Mouse (Mus musculus) retina, embryonic 14.5 days (tissue): ENCODE data around the gene Gm4952.
A peak's percentile ranks its signal among the peaks of the same experiment; 100 is the strongest.

Source experiments
- DNase-seq: peaks from one replicate; pipeline ENCODE4 v3.0.0-alpha.2; 2015; ENCODE audit warnings: low spot score

Gm4952 gene

DNA sequence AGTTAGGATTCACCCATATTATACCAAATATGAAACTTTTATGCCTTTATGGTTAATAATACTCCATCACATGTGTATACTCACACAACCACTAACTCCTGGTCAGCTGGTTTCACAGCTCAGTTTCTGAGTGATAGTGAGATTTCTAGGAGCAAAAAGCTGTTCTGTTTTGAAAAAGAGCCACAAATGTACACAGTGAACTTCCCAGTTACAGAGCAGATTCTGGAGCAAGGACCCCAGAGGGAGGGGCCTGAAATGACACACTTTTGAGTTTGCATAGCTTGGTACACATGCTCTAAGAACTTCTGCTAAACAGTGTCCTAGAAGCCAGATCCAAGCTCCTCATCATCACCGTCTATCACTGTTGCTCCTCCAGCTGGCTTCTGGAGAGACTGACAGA lies at the start of gene Gm4952:
Gene Gm4952, plus strand, starts transcription at position 301 of the 400 bp plus-strand sequence.
- DNase-seq, result no peak

DNA sequence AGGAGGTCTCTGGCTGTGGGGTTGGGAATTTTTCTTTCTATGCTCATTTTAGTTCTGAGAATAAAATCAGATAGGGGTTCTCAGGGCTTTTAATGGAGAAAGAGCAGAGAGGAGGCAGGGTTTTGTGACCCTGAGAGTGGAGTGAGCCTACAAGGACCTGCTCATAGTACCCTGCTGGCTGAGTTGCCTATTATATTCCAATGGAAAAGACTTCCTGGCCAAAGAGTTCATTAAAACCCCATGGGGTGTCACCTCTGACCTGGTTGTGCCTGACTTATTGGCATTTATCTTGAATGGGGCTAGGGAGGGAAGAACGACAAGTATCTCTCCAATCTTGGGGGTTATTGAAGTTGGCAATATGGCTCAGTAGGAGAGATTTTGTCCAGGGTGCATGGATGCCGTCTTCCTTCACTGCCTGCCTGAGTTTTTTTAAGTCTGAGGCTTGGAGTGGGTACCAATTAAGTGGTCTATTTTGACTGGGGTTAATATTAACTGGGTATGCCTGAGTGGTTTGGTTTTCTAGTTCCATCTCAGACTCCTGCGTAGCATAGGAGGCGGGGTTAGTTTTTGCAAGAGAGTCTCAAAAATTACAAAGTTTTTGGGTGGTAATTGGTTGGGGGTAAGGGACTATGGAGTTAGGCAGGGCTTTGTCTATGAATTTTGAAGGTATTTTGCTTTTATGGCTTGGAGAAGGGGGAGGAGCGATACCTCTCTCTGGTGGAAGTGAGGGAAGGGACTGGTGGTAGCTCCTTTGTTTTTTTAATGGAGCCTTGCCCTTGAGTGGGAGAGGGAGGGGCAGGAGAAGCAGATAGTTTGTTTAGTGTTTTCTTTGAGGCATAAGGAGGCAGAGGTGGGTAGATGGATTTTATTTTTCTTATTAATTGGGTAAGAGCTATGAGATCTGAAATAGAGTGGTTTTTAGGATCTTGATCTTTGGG lies 49.5 kb upstream of the Gm4952 start:
- no peak for DNase-seq

DNA sequence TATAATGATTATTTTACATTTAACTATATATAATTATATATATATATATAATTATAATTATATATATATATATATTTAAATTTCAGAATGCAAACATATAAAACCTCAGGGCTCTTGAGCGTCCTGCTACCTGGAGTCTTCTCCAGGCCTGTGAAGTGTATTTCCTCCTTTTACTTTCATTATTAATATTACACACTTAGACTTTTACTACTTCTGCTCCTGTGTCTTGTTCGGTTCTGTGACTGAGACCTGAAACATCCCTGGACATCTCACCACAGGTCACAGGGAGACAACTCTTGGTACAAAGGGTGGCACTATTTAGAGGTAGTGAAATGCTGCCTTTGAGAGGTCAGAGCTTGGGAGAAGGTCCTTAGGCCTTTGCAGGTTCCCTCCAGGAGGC lies 43.5 kb upstream of the Gm4952 start:
- no peak for DNase-seq

- no peak for DNase-seq
These were observed 41.6 kb upstream of the Gm4952 start for GRCm38 (mm10) chr19:12558219-12558618.

GRCm38 (mm10) chr19:12564197-12564596 lies 35.6 kb upstream of the Gm4952 start:
- DNase-seq, result no peak

DNA sequence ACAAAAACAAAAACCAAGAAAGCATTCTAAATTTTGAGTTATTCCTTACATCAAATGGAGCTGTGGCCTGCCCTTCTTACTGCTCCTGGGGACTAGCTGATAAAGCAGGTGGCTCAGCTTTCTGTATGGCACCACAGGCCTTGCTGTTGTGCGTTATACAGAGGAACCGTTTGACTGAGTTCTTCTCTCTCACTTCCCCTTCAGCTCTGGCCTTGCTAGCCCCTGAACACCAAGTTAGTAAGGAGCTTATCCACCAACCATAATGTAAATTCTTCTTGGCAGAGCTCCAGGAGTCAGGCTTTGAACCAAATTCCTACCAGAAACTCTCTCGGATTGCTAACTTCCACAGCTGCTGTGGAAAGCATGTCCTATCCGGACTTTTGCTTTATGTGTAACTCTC lies 32.8 kb upstream of the Gm4952 start:
- no peak for DNase-seq

GRCm38 (mm10) chr19:12570866-12571265 lies 28.9 kb upstream of the Gm4952 start:
- no peak for DNase-seq

DNA sequence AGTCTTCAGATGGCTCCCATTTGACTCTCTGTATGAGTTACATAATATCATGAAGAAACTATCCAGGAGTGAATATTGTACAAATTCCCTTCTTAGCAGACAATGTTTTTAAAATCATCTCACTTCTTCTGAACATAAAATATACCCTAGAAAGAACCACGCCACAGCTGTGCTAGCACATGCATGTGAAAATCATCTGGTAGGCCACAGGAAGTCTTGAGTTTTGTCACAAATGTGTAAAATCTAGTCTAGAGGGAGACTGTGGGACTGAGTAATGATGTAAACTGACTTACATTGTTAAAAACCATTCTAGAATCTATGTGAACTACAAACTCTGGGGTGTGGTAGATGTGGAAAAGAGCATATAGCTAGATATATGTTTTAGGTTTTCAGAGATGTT lies 28.1 kb upstream of the Gm4952 start:
- peak; percentile 0 for DNase-seq

GRCm38 (mm10) chr19:12572614-12573265 lies 27.0 kb upstream of the Gm4952 start:
- DNase-seq, result no peak

DNA sequence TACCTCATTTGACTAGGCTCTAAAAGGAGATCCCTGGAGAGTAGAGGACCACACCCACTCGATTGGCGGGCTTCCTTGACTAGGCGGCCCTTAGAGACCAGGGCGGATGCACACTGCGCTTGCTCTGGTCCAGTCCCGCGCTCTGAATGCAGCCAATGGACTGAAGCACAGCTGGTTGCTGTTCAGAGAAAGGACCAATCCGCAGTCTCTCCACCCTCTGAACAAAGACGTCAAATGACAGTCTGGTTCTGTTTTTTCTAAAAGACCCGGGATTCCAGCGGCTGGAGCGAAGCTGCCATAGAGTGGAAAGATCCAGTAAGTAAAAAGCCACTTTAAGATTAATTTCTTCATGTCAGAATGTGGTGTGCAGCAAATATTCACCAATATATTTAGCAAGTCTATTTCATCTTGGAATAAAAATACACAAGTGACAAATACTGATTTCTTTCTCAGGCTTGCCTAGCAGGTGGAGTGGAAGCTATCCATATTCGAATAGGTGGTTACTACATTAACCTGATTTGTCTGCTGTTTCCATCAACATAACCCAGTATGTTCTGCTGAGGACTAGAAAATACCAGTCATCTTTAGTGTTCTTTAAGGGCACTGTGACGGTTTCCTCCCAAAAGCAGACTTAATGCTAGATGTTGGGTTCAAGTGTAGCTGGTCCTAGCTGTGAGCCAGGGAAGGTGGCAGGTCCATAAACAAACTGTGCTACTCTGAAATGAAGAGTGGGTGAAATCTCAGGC lies 26.3 kb upstream of the Gm4952 start:
- peak; percentile 89 for DNase-seq

GRCm38 (mm10) chr19:12574012-12574407 lies 25.8 kb upstream of the Gm4952 start:
- DNase-seq, result peak; percentile 34

GRCm38 (mm10) chr19:12575107-12575506 lies 24.7 kb upstream of the Gm4952 start:
- DNase-seq, result no peak

DNA sequence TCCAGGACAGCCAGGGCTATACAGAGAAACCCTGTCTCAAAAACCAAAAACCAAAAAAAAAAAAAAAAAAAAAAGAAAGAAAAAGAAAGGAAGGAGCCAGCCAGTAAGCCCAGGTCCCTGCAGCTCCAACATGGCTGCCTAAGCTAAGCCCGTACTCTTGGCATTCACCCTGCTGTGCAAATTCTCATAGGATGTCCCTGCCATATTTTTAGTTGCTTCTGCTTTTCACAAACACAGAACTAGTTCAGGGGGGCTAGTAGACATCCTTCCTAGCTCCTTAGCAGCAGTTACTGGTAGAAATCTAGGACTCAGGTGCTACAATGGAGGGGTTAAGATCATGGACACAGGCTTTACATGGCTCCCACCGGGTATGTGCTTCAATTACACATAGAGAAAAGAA lies 24.3 kb upstream of the Gm4952 start:
- DNase-seq, result no peak

- no peak for DNase-seq
These were observed 23.1 kb upstream of the Gm4952 start for GRCm38 (mm10) chr19:12576639-12577038.

DNA sequence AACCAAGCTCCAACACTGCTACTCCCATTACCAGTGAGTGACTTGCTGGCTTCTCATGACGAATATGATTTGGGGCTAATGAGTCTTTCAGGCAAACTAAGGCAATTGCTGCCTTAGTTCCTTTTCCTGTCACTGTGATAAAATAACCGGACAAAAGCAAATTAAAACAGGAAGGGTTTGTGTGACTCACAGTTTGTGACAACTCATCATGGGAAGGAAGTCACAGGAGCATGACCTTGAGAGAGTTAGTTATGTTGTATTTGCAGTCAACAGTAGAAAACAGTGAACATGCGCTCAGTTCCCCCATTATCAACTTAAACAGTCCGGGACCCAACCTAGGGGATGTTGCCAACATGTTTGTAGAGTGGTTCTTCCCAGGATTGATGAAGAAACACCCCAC lies 14.5 kb upstream of the Gm4952 start:
- DNase-seq, result no peak

DNA sequence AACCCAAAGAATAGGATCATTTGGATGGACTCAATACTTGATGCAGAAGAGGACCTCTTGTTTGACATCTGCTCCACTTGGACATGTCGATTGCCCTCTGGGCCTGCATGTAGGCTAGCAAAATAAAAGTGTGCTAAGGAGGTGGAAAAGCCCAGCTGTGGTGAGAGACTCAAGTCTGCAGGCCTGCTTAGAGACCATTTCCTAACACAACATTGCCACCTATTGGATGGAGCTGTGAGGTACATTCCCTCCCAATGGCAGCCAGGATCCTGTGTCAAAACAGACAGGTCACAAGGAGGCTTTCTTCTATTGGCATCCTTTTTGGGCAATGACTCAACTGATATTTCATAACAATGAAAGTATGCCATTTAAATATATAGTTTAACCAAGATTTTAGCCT lies 7.9 kb upstream of the Gm4952 start:
- DNase-seq, result peak; percentile 89

- DNase-seq, result no peak
These were observed 4.6 kb upstream of the Gm4952 start for GRCm38 (mm10) chr19:12595135-12595529.

GRCm38 (mm10) chr19:12595530-12596289 lies 4.1 kb upstream of the Gm4952 start:
- peak; percentile 81 for DNase-seq

DNA sequence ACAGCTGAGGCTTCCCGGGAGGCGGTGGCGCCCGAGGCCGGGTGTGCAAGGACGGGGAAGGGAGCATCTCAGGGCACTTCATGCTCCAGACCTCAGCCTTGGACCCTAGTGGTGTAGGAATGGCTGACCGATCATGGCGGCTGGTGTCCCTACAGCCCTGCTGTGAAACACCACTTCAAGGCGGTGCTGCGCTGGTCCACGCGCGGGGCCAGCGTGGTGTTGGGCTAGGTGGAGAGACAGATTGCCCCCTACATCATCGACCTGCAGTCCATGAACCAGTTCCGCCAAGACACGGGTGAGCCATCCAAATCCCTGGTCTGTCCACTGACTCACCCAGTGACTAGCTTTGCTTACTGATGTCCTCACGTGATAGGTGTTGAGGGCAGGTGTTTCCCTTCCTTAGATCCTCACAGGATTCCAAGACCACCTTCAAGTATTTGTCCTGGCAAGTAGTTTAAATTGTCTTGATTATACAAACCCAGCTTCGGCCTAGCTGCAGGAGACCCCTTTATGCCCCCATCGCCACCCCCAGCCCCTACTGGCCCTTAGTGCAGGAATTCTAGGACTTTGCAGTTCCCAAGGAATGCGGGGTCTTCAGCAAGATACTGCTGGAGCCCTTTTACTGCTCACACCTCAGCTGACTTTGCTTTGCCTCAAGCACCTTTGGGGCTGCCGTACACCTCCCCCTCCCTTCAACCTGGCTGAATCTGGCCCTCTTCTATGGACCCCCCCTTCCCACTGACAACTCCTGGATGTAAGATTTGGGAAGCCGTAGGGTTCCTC lies 3.3 kb upstream of the Gm4952 start:
- DNase-seq, result no peak

DNA sequence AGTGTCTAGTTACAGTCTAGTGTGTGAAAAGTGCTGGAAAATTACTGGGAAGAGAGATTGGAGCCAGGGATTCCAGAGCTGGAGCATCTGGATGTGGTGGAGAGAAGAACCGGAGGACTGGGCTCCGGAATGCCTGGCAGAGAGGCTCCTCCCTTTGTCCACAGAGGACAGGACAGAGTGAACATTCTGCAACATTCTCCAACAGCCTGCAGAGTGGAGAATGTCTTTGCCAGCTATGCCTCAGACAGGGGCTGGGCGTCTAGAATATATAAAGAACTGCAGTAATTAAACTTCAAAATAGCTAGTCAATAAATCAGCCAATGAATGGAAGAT lies 2.7 kb upstream of the Gm4952 start:
- no peak for DNase-seq

DNA sequence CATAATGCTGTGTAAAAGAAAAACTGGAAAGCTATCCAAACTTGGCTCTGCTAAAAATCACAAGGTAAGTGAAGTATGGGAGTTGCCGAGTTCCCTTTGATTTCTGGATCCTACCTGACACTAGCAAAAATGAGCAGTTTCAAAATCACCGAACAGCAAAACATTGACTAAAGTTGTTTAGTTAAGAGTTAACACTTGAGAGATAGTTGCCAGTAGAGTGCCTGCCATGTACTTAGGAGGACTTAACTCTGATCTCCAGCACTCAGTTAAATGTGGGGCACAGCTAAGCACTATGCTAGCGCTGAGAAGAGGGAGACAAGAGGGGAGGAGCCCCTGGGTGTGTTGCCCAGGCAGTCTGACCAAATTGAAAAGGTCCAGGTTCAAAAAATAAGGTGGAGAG lies 1.1 kb upstream of the Gm4952 start:
- DNase-seq, result no peak
